Mouse (Mus musculus) mouse embryonic stem cell (cell line): ENCODE measurements at regions not wholly inside any gene's neighbourhood (a gene's known extent, or its start where the extent isn't known, plus 50 kb on each side); places are given as distances from the start of the nearest gene placed in this dataset.

Source experiments
- in situ Hi-C, 2 experiments: fragments of 300-500 bp; cut with MboI; formaldehyde crosslinking; loops; 1 replicate in 1 of 2; 3 replicates in 1 of 2; pipeline ENCODE4 v1.14.3; 2019 to 2020; ENCODE audit warnings: low sequenced_read_pairs in 2 of 2, low pct_unique_long_range_greater_than_20kb in 1 of 2, mixed read lengths in 1 of 2; ENCODE audit not compliant: unreplicated experiment in 1 of 2

- in situ Hi-C loops = no loop called here
Observed at GRCm38 (mm10) chr12:110215311-110215710, 63.6 kb upstream of the Dio3 start.

DNA sequence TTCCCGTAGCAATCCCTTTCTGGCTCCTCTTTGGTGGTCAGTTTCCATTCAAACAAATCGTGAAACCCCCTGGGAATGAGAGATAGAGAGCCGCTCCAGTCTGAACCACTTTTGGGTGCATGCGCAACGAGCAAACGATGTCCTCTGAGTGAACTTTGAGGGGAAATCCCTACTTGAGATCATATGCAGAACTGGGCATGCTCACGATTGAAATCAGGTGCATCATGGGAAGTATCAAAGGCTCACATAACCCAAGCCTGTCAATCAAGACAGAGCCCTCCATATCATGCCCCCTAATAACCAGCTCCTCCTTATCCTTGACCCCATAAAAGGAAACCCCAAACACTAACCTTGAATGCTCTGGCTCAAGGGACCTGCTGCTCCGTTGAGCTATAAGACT, 59.1 kb upstream of the Dio3 start:
- in situ Hi-C loops = no loop called here

GRCm38 (mm10) chr12:110220516-110220915, 58.4 kb upstream of the Dio3 start:
- in situ Hi-C loops = no loop called here

GRCm38 (mm10) chr12:110221184-110221583, 57.7 kb upstream of the Dio3 start:
- in situ Hi-C loops = no loop called here

GRCm38 (mm10) chr12:110221679-110222078, 57.2 kb upstream of the Dio3 start:
- in situ Hi-C loops = no loop called here

DNA sequence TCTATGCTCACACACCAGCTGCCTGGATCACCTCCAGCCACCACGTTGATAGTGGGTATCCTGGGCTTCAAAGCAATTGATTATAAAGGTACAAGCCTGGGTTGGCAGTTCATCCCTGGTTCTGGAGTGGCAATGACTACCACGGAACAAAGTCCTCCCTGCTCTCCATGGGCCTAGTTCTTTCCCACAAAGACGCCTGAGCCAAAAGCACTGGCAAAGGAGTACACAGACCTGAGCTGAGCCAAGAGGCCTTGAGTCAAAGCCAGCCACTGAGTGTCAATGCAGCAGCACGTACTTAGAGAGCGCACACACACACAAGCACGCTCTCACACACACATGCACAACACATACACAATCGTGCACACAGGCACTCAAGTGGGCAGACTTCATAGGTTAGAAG, 54.6 kb upstream of the Dio3 start:
- in situ Hi-C loops = no loop called here

DNA sequence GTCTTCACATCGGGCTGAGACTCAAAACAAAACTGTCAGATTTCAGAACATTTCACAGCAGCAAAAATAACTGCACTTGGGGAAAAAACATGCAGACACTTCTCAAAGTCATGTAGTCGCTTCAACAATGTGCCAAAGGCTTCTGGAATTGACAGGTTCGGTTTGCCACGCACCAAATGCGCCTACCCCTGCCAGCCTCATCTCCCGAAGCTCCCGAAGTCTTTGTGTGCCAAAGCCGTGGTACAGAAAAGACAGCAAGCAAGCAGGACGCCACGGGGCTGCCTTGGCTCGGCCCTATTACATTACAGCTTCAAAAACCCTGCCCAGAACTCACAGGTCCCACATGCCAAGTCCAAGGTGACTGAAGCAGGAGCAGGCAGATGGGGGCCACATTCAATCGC, 50.9 kb upstream of the Dio3 start:
- in situ Hi-C loops = no loop called here
